Mouse (Mus musculus) heart, embryonic 13.5 days (tissue): Measurements from ENCODE around the gene Spata31d1a. TPM values are rescaled to one million over a fixed set of nuclear protein-coding genes. Genes with fewer than 3 reads are reported as not detected.

ENCODE experiments used
- polyA plus RNA-seq: library from polyadenylated mRNA; unstranded; fragments of >200 nt; fragmentation: Nextera tagmentation; extraction: Ambion mirVana; gene quantifications from 2 replicates; pipeline ENCODE4 v1.2.1, GENCODE M21; 2015

Spata31d1a gene
- polyA plus RNA-seq, 1 experiment from 2014 or later = not detected

Other genes with a start within 250 kb of the Spata31d1a start
- gene Agtpbp1, start 125.1 kb downstream of the Spata31d1a start, polyA plus RNA-seq = 9.2 and 9.4 TPM in 2 replicates
- gene Naa35, start 125.1 kb downstream of the Spata31d1a start, polyA plus RNA-seq = 68.5 and 74.1 TPM in 2 replicates
- gene Golm1, start 34.5 kb downstream of the Spata31d1a start, polyA plus RNA-seq = 44.8 and 51.3 TPM in 2 replicates
- not detected in 2 replicates for gene 4921517D22Rik, start 16.2 kb downstream of the Spata31d1a start, polyA plus RNA-seq
- not detected in 2 replicates for gene Spata31d1b, start 2.0 kb upstream of the Spata31d1a start, polyA plus RNA-seq
- gene Spata31d1d, start 21.4 kb upstream of the Spata31d1a start, polyA plus RNA-seq = not detected in 2 replicates
- not detected in 2 replicates for gene 1700014D04Rik, start 36.4 kb upstream of the Spata31d1a start, polyA plus RNA-seq
- gene Isca1, start 59.5 kb upstream of the Spata31d1a start, polyA plus RNA-seq = 169 and 173 TPM in 2 replicates
- not detected in 2 replicates for gene Gm49354, start 71.9 kb upstream of the Spata31d1a start, polyA plus RNA-seq
- 30.6 and 32.7 TPM in 2 replicates for gene Tut7, start 112.8 kb upstream of the Spata31d1a start, polyA plus RNA-seq